ENCODE assay signal across 16 mouse cellular contexts in the genomic region with DNA sequence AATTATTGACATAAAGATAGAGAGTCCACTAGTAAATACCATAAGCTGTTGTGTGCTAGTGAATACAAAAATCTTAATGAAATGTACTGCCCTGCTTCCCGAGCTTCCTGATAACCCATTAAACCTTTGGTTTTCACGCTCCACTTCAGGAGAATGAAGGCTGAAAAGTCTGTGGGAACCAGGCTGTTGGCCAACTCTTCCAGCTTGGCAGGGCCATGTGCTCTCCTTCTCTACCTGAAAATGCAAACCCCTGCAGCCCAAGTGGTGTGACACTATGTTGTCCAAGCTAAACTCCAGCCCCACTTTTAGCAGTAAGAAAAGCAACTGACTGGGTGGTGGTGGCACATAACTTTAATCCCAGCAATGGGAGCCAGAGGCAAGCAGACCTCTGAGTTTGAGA.
DNase-seq lines count a peak whose midpoint lies in the region; ATAC-seq and TF ChIP-seq lines count a peak whose summit lies in the region.
"Had no signal": no experiment of that assay in that cellular context is flagged by ENCODE, and none has a peak within 500 bp of the region (broad histone marks: within the 10 kb centered on the region; RNA-seq: fewer than 3 reads in every experiment).

No protein-coding gene starts in this region.

- ATAC-seq in heart, embryonic 16.5 days (replicated peaks; ENCODE audit: extremely low read depth, insufficient read depth, low FRiP score) = no peak
- ATAC-seq: forebrain, embryonic 13.5 days; lung, postnatal 0 days had no signal

- WGBS in heart, embryonic 16.5 days = 45% methylated on average over 2 of the region's 2 CpGs
- whole genome bisulfite sequencing in spleen, adult 2 months = 33% methylated on average over 2 of the region's 2 CpGs
- 23% methylated on average over 2 of the region's 2 CpGs for WGBS in bone marrow, adult 2 months
- 69% methylated on average over 2 of the region's 2 CpGs for WGBS in small intestine, adult 2 months

- no peak overlapping the region for H3K9ac ChIP-seq in heart, embryonic 16.5 days (ENCODE audit: low read length)
- H3K9ac ChIP-seq: forebrain, embryonic 13.5 days had no signal

- no peak for TF ChIP-seq CTCF in spleen, adult 2 months (IDR thresholded peaks at IDR 0.05; ENCODE audit: extremely low read depth, insufficient read depth, insufficient read length, insufficient replicate concordance)
- TF ChIP-seq CTCF in bone marrow, adult 2 months (IDR thresholded peaks at IDR 0.05; ENCODE audit: control insufficient read depth, insufficient read depth, low read length) = no peak
- no peak for TF ChIP-seq CTCF in small intestine, adult 2 months (IDR thresholded peaks at IDR 0.05; ENCODE audit: extremely low read depth, insufficient read length, insufficient replicate concordance, low read depth, low read length)

- DNase-seq in heart, postnatal 14 days = no peak
- DNase-seq in spleen, adult 2 months (ENCODE audit: low read depth in 1 of 2, low spot score in 2 of 2) = no peak
- no peak for DNase-seq in spleen, postnatal 10 days (ENCODE audit: low spot score in 2 of 2)
- DNase-seq in lung, adult 18-20 months = no peak
- DNase-seq: adrenal gland, postnatal 10 days; gastrocnemius, postnatal 14 days; heart, adult 2 months; kidney, adult 18-20 months; kidney, postnatal 14 days; layer of hippocampus, postnatal 36 days had no signal

- no peaks in the 10 kb centered on the region for H3K9me3 ChIP-seq in heart, embryonic 16.5 days (replicated peaks; ENCODE audit: control insufficient read depth, low read length)
- H3K9me3 ChIP-seq: forebrain, embryonic 13.5 days had no signal

- peak overlapping the region; percentile 10; the same call in 1 of the 2 replicates for H3K27ac ChIP-seq in heart, embryonic 16.5 days (ENCODE audit: low read length)
- peak overlapping the region; percentile 86 for H3K27ac ChIP-seq in spleen, adult 2 months (ENCODE audit: insufficient read depth, low read length)
- H3K27ac ChIP-seq in bone marrow, adult 2 months (ENCODE audit: control insufficient read depth, insufficient read depth, low read depth, low read length, poor library complexity) = peak overlapping the region; percentile 49
- H3K27ac ChIP-seq in small intestine, adult 2 months (ENCODE audit: insufficient read depth, low read depth, low read length) = peak overlapping the region; percentile 26; the same call in 1 of the 2 replicates
- H3K27ac ChIP-seq: forebrain, embryonic 13.5 days; heart, adult 2 months; layer of hippocampus, adult 2 months had no signal

- intact Hi-C loops in heart, postnatal 14 days (cut with DNase I) = no loop called here

- TF ChIP-seq POLR2A in spleen, adult 2 months (IDR thresholded peaks at IDR 0.05; ENCODE audit: low read depth, low read length) = no peak
- TF ChIP-seq POLR2A in bone marrow, adult 2 months (IDR thresholded peaks at IDR 0.05; ENCODE audit: borderline replicate concordance, control insufficient read depth, low read depth, low read length) = no peak
- TF ChIP-seq POLR2A in small intestine, adult 2 months (IDR thresholded peaks at IDR 0.05; ENCODE audit: low read depth, low read length) = no peak

- H3K4me2 ChIP-seq in heart, embryonic 16.5 days (ENCODE audit: low read depth, low read length) = no peak overlapping the region
- H3K4me2 ChIP-seq: forebrain, embryonic 13.5 days had no signal

- no peaks in the 10 kb centered on the region for H3K36me3 ChIP-seq in heart, embryonic 16.5 days (ENCODE audit: control insufficient read depth, insufficient read depth)
- no peaks in the 10 kb centered on the region for H3K36me3 ChIP-seq in spleen, adult 2 months (ENCODE audit: control insufficient read depth, insufficient read depth, low read length)
- no peaks in the 10 kb centered on the region for H3K36me3 ChIP-seq in small intestine, adult 2 months (ENCODE audit: control insufficient read depth, insufficient read depth, low read length)

- H3K4me1 ChIP-seq in heart, embryonic 16.5 days (ENCODE audit: control insufficient read depth, insufficient read depth, low read length) = 0 out of 2 replicates have a peak, but pooled peaks cover 2% of the 10 kb centered on the region
- peaks cover 26% of the 10 kb centered on the region for H3K4me1 ChIP-seq in spleen, adult 2 months (ENCODE audit: control insufficient read depth, insufficient read depth, insufficient read length)
- H3K4me1 ChIP-seq in bone marrow, adult 2 months (ENCODE audit: control insufficient read depth, insufficient read depth, low read length) = peaks cover 7% of the 10 kb centered on the region
- peaks cover 2% of the 10 kb centered on the region for H3K4me1 ChIP-seq in small intestine, adult 2 months (ENCODE audit: control insufficient read depth, insufficient read depth, insufficient read length, low read length)

- no peak overlapping the region for H3K4me3 ChIP-seq in heart, embryonic 16.5 days (ENCODE audit: low read length)
- no peak overlapping the region for H3K4me3 ChIP-seq in spleen, adult 2 months (ENCODE audit: extremely low read depth, insufficient read depth, insufficient read length)
- H3K4me3 ChIP-seq in bone marrow, adult 2 months (replicated peaks; ENCODE audit: control insufficient read depth, low read depth, low read length) = no peak overlapping the region
- no peak overlapping the region for H3K4me3 ChIP-seq in small intestine, adult 2 months (ENCODE audit: low read depth, low read length)
- H3K4me3 ChIP-seq: forebrain, embryonic 13.5 days; heart, adult 2 months; layer of hippocampus, adult 2 months had no signal

- no peaks in the 10 kb centered on the region for H3K27me3 ChIP-seq in heart, embryonic 16.5 days (ENCODE audit: control insufficient read depth, insufficient read depth, low read length)
- H3K27me3 ChIP-seq in spleen, adult 2 months (ENCODE audit: control insufficient read depth, insufficient read depth, low read length) = no peaks in the 10 kb centered on the region
- H3K27me3 ChIP-seq in small intestine, adult 2 months (ENCODE audit: control insufficient read depth, insufficient read depth, low read length) = no peaks in the 10 kb centered on the region
- H3K27me3 ChIP-seq: forebrain, embryonic 13.5 days had no signal

Comparison
In these comparisons a context has a peak if more than half of its experiments do, and no peak if none do; other contexts are left out.
1. H3K27ac ChIP-seq: peak in every context shown above with its lines; median percentile 86 in spleen, adult 2 months; 49 in bone marrow, adult 2 months; 26 in small intestine, adult 2 months; 10 in heart, embryonic 16.5 days.